Mouse (Mus musculus) monocyte, adult 2 months (primary cell): ENCODE measurements around the gene Myo16.

Source experiments
- DNase-seq, 2 experiments: peaks; one replicate each; pipeline ENCODE4 v3.0.0; 2022; ENCODE audit warnings: low spot score in 2 of 2, low read depth in 1 of 2

The Myo16 gene

GRCm38 (mm10) chr8:10598889-10599288 lies 445.2 kb downstream of the Myo16 start:
- DNase-seq, result no peak

GRCm38 (mm10) chr8:10606028-10606815 lies 452.5 kb downstream of the Myo16 start:
- DNase-seq, result no peak

- no peak for DNase-seq
These were observed 453.1 kb downstream of the Myo16 start for GRCm38 (mm10) chr8:10606816-10607209.

GRCm38 (mm10) chr8:10611636-10612035 lies 457.9 kb downstream of the Myo16 start:
- DNase-seq, result no peak

GRCm38 (mm10) chr8:10613371-10613770 lies 459.7 kb downstream of the Myo16 start:
- DNase-seq, result no peak

GRCm38 (mm10) chr8:10619689-10620088 lies 466.0 kb downstream of the Myo16 start:
- DNase-seq, result no peak

GRCm38 (mm10) chr8:10625262-10625661 lies 471.6 kb downstream of the Myo16 start:
- no peak for DNase-seq

- no peak for DNase-seq
These were observed 475.0 kb downstream of the Myo16 start for GRCm38 (mm10) chr8:10628725-10629124.

GRCm38 (mm10) chr8:10629862-10630261 lies 476.2 kb downstream of the Myo16 start:
- DNase-seq, result no peak

GRCm38 (mm10) chr8:10631006-10631405 lies 477.3 kb downstream of the Myo16 start:
- no peak for DNase-seq

GRCm38 (mm10) chr8:10632603-10633002 lies 478.9 kb downstream of the Myo16 start:
- DNase-seq, result no peak

GRCm38 (mm10) chr8:10633360-10634140 lies 479.8 kb downstream of the Myo16 start:
- DNase-seq, result no peak

- no peak for DNase-seq
These were observed 480.7 kb downstream of the Myo16 start for GRCm38 (mm10) chr8:10634421-10634820.

GRCm38 (mm10) chr8:10638871-10639270 lies 485.2 kb downstream of the Myo16 start:
- DNase-seq, result no peak

- DNase-seq, result no peak
These were observed 486.6 kb downstream of the Myo16 start for GRCm38 (mm10) chr8:10640176-10640810.

- DNase-seq, result no peak
These were observed 487.1 kb downstream of the Myo16 start for GRCm38 (mm10) chr8:10640859-10641258.

- DNase-seq, result no peak
These were observed 487.6 kb downstream of the Myo16 start for GRCm38 (mm10) chr8:10641343-10641742.

- no peak for DNase-seq
These were observed 489.5 kb downstream of the Myo16 start for GRCm38 (mm10) chr8:10643244-10643643.

- no peak for DNase-seq
These were observed 490.8 kb downstream of the Myo16 start for GRCm38 (mm10) chr8:10644481-10644880.

GRCm38 (mm10) chr8:10645740-10646139 lies 492.0 kb downstream of the Myo16 start:
- DNase-seq, result no peak

GRCm38 (mm10) chr8:10646485-10646884 lies 492.8 kb downstream of the Myo16 start:
- no peak for DNase-seq
